In genomic region chr4:100588236-100589206, GRCm38 (mm10) we compare ENCODE assay signal across 9 mouse cellular contexts.
DNase-seq lines count a peak whose midpoint lies in the region; ATAC-seq and TF ChIP-seq lines count a peak whose summit lies in the region.
"Had no signal": no experiment of that assay in that cellular context is flagged by ENCODE, and none has a peak within 500 bp of the region (broad histone marks: within the 10 kb centered on the region; RNA-seq: fewer than 3 reads in every experiment).

No protein-coding gene starts in this region.

- H3K9ac ChIP-seq in forebrain, embryonic 11.5 days (ENCODE audit: low read length) = peak overlapping the region; percentile 39
- H3K9ac ChIP-seq in heart, embryonic 13.5 days = peak overlapping the region; percentile 76
- H3K9ac ChIP-seq in kidney, embryonic 16.5 days (replicated peaks; ENCODE audit: low read length) = peak overlapping the region; percentile 53
- peak overlapping the region; percentile 29 for H3K9ac ChIP-seq in limb, embryonic 14.5 days (ENCODE audit: low read depth, low read length, severe bottlenecking)

- peak; percentile 74 for DNase-seq in 3T3-L1 (ENCODE audit: low read depth, low spot score)
- DNase-seq in brain, embryonic 18.5 days (ENCODE audit: low read depth, low spot score) = peak; percentile 74
- DNase-seq in forebrain, embryonic 11.5 days (ENCODE audit: low spot score) = peak; percentile 89
- DNase-seq in limb, embryonic 14.5 days (ENCODE audit: low spot score) = peak; percentile 89
- DNase-seq in neural tube, embryonic 10.5 days (ENCODE audit: extremely low spot score, low spot score) = peak; percentile 82
- DNase-seq in thymus, postnatal 14 days = peak; percentile 18

- H3K4me3 ChIP-seq in forebrain, embryonic 11.5 days (ENCODE audit: low read depth, low read length) = peak overlapping the region; percentile 26
- H3K4me3 ChIP-seq in heart, embryonic 13.5 days = peak overlapping the region; percentile 49
- H3K4me3 ChIP-seq in kidney, embryonic 16.5 days (ENCODE audit: low read length) = peak overlapping the region; percentile 41
- peak overlapping the region; percentile 29 for H3K4me3 ChIP-seq in limb, embryonic 14.5 days (replicated peaks; ENCODE audit: low read length)

- H3K4me2 ChIP-seq in forebrain, embryonic 11.5 days (ENCODE audit: low read depth, low read length, severe bottlenecking) = peak overlapping the region; percentile 61
- peak overlapping the region; percentile 82 for H3K4me2 ChIP-seq in heart, embryonic 13.5 days
- peak overlapping the region; percentile 68 for H3K4me2 ChIP-seq in kidney, embryonic 16.5 days (replicated peaks; ENCODE audit: low read depth, low read length)
- H3K4me2 ChIP-seq in limb, embryonic 14.5 days (replicated peaks; ENCODE audit: low read depth, low read length, severe bottlenecking) = peak overlapping the region; percentile 67

- no peak overlapping the region for H3K27ac ChIP-seq in forebrain, embryonic 11.5 days (ENCODE audit: low read depth, low read length)
- H3K27ac ChIP-seq in heart, embryonic 13.5 days (replicated peaks) = no peak overlapping the region
- no peak overlapping the region for H3K27ac ChIP-seq in kidney, embryonic 16.5 days (ENCODE audit: low read length)
- H3K27ac ChIP-seq in limb, embryonic 14.5 days (replicated peaks; ENCODE audit: low read depth, low read length) = no peak overlapping the region

- H3K27me3 ChIP-seq in forebrain, embryonic 11.5 days (ENCODE audit: control insufficient read depth, insufficient read depth, low read length) = no peaks in the 10 kb centered on the region
- H3K27me3 ChIP-seq in heart, embryonic 13.5 days (replicated peaks) = peaks cover 12% of the 10 kb centered on the region
- no peaks in the 10 kb centered on the region for H3K27me3 ChIP-seq in kidney, embryonic 16.5 days (ENCODE audit: insufficient read depth, low read length)
- H3K27me3 ChIP-seq in limb, embryonic 14.5 days (ENCODE audit: control insufficient read depth, insufficient read depth, low read length) = no peaks in the 10 kb centered on the region

- no peak for TF ChIP-seq POLR2A in limb, embryonic 14.5 days (IDR thresholded peaks at IDR 0.05; ENCODE audit: borderline replicate concordance, extremely low read depth, insufficient read depth, insufficient read length)

- no peaks in the 10 kb centered on the region for H3K9me3 ChIP-seq in forebrain, embryonic 11.5 days (ENCODE audit: control insufficient read depth, low read length)
- no peaks in the 10 kb centered on the region for H3K9me3 ChIP-seq in heart, embryonic 13.5 days
- no peaks in the 10 kb centered on the region for H3K9me3 ChIP-seq in kidney, embryonic 16.5 days (ENCODE audit: low read length)
- no peaks in the 10 kb centered on the region for H3K9me3 ChIP-seq in limb, embryonic 14.5 days (ENCODE audit: control insufficient read depth, low read length)

- peaks cover 3% of the 10 kb centered on the region; the same call in 1 of the 2 replicates for H3K4me1 ChIP-seq in forebrain, embryonic 11.5 days (replicated peaks; ENCODE audit: control insufficient read depth, insufficient read depth, low read length)
- peaks cover 13% of the 10 kb centered on the region for H3K4me1 ChIP-seq in heart, embryonic 13.5 days
- peaks cover 10% of the 10 kb centered on the region for H3K4me1 ChIP-seq in kidney, embryonic 16.5 days (ENCODE audit: insufficient read depth, low read length)
- H3K4me1 ChIP-seq in limb, embryonic 14.5 days (ENCODE audit: control insufficient read depth, insufficient read depth, low read length) = peaks cover 9% of the 10 kb centered on the region

- H3K36me3 ChIP-seq in forebrain, embryonic 11.5 days (ENCODE audit: control insufficient read depth, insufficient read depth, low read length) = no peaks in the 10 kb centered on the region
- H3K36me3 ChIP-seq in heart, embryonic 13.5 days = no peaks in the 10 kb centered on the region
- H3K36me3 ChIP-seq in kidney, embryonic 16.5 days (ENCODE audit: insufficient read depth, low read length) = no peaks in the 10 kb centered on the region
- no peaks in the 10 kb centered on the region for H3K36me3 ChIP-seq in limb, embryonic 14.5 days (ENCODE audit: control insufficient read depth, insufficient read depth, low read length)
- H3K36me3 ChIP-seq: G1E had no signal

- 6% methylated on average over 21 of the region's 21 CpGs for WGBS in forebrain, embryonic 11.5 days
- 4% methylated on average over 21 of the region's 21 CpGs for WGBS in heart, embryonic 13.5 days
- WGBS in kidney, embryonic 16.5 days = 4% methylated on average over 21 of the region's 21 CpGs
- WGBS in limb, embryonic 14.5 days = 2% methylated on average over 21 of the region's 21 CpGs

- peak; percentile 79 for ATAC-seq in forebrain, embryonic 11.5 days (replicated peaks; ENCODE audit: low FRiP score)
- no peak for ATAC-seq in heart, embryonic 13.5 days (ENCODE audit: extremely low read depth, insufficient number of reproducible peaks, low FRiP score, low TSS enrichment)
- ATAC-seq in kidney, embryonic 16.5 days (ENCODE audit: low FRiP score, low TSS enrichment) = peak; percentile 81; the same call in 1 of the 2 replicates
- peak; percentile 89 for ATAC-seq in limb, embryonic 14.5 days (ENCODE audit: low FRiP score, low read depth)

Comparison
In these comparisons a context has a peak if more than half of its experiments do, and no peak if none do; other contexts are left out.
1. DNase-seq: peak in every context shown above with its lines; median percentile 89 in forebrain, embryonic 11.5 days; 89 in limb, embryonic 14.5 days; 82 in neural tube, embryonic 10.5 days; 74 in 3T3-L1; 74 in brain, embryonic 18.5 days; 18 in thymus, postnatal 14 days.